Mouse (Mus musculus): ENCODE measurements around the gene Vps41.

DNA sequence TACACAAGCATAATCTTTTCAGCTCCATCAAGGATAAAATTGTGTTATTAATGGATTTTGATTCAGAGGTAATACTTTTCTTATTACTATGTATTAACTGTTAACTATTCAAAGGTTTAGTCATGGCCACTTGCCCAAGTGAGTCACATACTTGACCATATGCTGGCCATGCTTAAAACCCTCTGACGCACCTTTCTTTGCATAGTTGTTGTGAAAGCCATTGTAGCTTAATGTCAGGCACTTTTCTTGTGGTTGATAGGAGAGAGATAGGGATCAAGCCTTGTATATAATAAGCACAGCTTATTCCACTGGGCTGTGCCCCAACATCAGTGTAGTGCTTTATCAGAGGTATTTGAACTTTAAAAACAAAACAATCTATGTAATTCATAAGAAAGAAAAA lies 126.5 kb downstream of the Vps41 start:
- TF ChIP-seq CTCF (IDR thresholded peaks at IDR 0.05; ENCODE audit: low read depth) = no peak
- no peak for TF ChIP-seq EP300 (IDR thresholded peaks at IDR 0.05; ENCODE audit: low read depth)

Data from liver, embryonic 14.5 days (tissue).